Mouse (Mus musculus): ENCODE measurements around the gene Wdr24. TPM values are rescaled to one million over a fixed set of nuclear protein-coding genes. Genes with fewer than 3 reads are reported as not detected.

Gene Wdr24
- polyA plus RNA-seq (2012; ENCODE audit: insufficient read depth, low replicate concordance), result 6.4 and 8.2 TPM in 2 replicates

- Histone ChIP-seq H3K9me3 (no peaks in the 10 kb centered on the region), H3K4me1 (peaks cover 70% of the 10 kb centered on the region), H3K4me3 (replicated peaks) (peak within 1 kb of the TSS; percentile 96), H3K36me3 (replicated peaks; ENCODE audit: low read length) (peaks cover 38% of the 10 kb centered on the region), H3K27me3 (replicated peaks) (peaks cover 31% of the 10 kb centered on the region)
- TF ChIP-seq GATA1 (IDR thresholded peaks at IDR 0.05; ENCODE audit: borderline replicate concordance, low read length), result no peak
- peak; percentile 93 for TF ChIP-seq FLI1 (IDR thresholded peaks at IDR 0.05; ENCODE audit: low read length)
These were observed at the start of gene Wdr24 for GRCm38 (mm10) chr17:25823452-25823851. TSS of gene Wdr24 (plus strand) at chr17:25823627.

- peaks cover 11% of the 10 kb centered on the region for H3K27me3 ChIP-seq (replicated peaks)
- H3K9me3 ChIP-seq, result no peaks in the 10 kb centered on the region
- no peak for TF ChIP-seq GATA1 (IDR thresholded peaks at IDR 0.05; ENCODE audit: borderline replicate concordance, low read length)
- TF ChIP-seq FLI1 (IDR thresholded peaks at IDR 0.05; ENCODE audit: low read length), result no peak
- H3K4me1 ChIP-seq, result peaks cover 29% of the 10 kb centered on the region
- H3K4me3 ChIP-seq (replicated peaks), result peak overlapping the region; percentile 64
- peaks cover 49% of the 10 kb centered on the region for H3K36me3 ChIP-seq (replicated peaks; ENCODE audit: low read length)
These were observed 47.9 kb upstream of the Wdr24 start for GRCm38 (mm10) chr17:25775318-25776062.

- Histone ChIP-seq H3K4me3 (replicated peaks) (no peak overlapping the region), H3K27me3 (replicated peaks) (no peaks in the 10 kb centered on the region), H3K9me3 (no peaks in the 10 kb centered on the region), H3K36me3 (replicated peaks; ENCODE audit: low read length) (peaks cover 73% of the 10 kb centered on the region), H3K4me1 (peaks cover 29% of the 10 kb centered on the region)
- TF ChIP-seq FLI1 (IDR thresholded peaks at IDR 0.05; ENCODE audit: low read length) (no peak), GATA1 (IDR thresholded peaks at IDR 0.05; ENCODE audit: borderline replicate concordance, low read length) (no peak)
These were observed 45.5 kb upstream of the Wdr24 start for GRCm38 (mm10) chr17:25777948-25778347.

GRCm38 (mm10) chr17:25781339-25781738, 42.1 kb upstream of the Wdr24 start:
- Histone ChIP-seq H3K27me3 (replicated peaks) (no peaks in the 10 kb centered on the region), H3K4me3 (replicated peaks) (no peak overlapping the region), H3K36me3 (replicated peaks; ENCODE audit: low read length) (peaks cover 77% of the 10 kb centered on the region), H3K4me1 (peaks cover 32% of the 10 kb centered on the region), H3K9me3 (no peaks in the 10 kb centered on the region)
- TF ChIP-seq GATA1 (IDR thresholded peaks at IDR 0.05; ENCODE audit: borderline replicate concordance, low read length) (no peak), FLI1 (IDR thresholded peaks at IDR 0.05; ENCODE audit: low read length) (no peak)

DNA sequence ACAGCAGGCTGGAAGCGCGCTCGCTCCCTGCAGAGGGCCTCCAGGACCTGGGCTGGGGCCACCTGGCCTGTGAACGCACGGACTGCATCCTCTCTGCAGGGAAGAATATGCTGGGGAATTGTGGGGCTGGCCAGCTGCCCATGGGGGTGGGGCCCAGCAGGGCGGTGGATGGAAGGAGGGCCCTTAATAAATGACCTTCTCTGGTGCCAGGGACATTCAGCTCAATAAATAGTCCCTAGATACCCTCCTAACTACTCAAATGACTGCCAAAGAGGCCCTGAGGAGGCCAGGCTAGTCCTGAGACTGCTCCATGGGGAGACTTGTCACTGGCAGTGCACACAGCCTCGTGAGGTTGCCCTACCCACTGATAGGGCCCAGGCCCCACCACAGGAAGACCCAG, 40.3 kb upstream of the Wdr24 start:
- no peak overlapping the region for H3K4me3 ChIP-seq (replicated peaks)
- no peaks in the 10 kb centered on the region for H3K9me3 ChIP-seq
- H3K27me3 ChIP-seq (replicated peaks), result no peaks in the 10 kb centered on the region
- TF ChIP-seq GATA1 (IDR thresholded peaks at IDR 0.05; ENCODE audit: borderline replicate concordance, low read length) (no peak), FLI1 (IDR thresholded peaks at IDR 0.05; ENCODE audit: low read length) (no peak)
- peaks cover 34% of the 10 kb centered on the region for H3K4me1 ChIP-seq
- peaks cover 71% of the 10 kb centered on the region for H3K36me3 ChIP-seq (replicated peaks; ENCODE audit: low read length)

DNA sequence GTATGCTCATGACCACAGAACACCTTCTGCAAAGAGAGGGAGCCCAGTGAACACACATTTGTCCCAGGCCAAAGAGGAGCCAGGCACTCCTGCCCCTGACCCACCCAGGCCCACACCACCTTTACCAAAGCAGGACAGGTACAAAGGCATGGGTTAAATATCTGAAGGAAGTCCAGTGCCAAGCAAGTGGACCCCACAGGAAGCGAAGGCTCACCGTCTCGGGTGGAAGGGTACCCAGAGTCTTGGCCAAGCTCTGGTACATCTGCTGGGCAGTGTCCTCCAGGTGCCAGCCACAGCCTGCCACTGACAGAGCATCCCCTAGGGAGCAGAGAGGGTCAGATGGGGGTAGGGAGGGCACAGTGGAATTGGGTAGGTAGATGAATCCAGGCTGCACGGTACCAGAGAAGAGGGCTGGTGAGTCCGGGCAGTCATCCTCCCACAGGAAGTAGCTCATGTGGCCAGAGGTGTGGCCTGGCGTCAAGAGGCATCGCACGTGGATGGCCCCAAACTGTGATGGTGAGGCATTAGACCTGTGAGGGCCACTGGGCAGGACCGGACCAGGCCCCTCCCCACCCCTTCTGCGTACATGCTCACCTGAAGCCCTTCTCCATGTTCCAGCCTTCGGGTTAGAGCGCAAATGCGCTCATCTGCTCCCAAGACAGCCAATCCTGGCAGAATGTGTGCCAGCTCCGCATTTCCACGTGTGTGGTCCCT, 39.4 kb upstream of the Wdr24 start:
- H3K4me3 ChIP-seq (replicated peaks), result peak overlapping the region; percentile 98
- TF ChIP-seq FLI1 (IDR thresholded peaks at IDR 0.05; ENCODE audit: low read length) (no peak), GATA1 (IDR thresholded peaks at IDR 0.05; ENCODE audit: borderline replicate concordance, low read length) (no peak)
- H3K9me3 ChIP-seq, result no peaks in the 10 kb centered on the region
- no peaks in the 10 kb centered on the region for H3K27me3 ChIP-seq (replicated peaks)
- H3K4me1 ChIP-seq, result peaks cover 34% of the 10 kb centered on the region
- peaks cover 68% of the 10 kb centered on the region for H3K36me3 ChIP-seq (replicated peaks; ENCODE audit: low read length)

- TF ChIP-seq GATA1 (IDR thresholded peaks at IDR 0.05; ENCODE audit: borderline replicate concordance, low read length), result no peak
- no peak for TF ChIP-seq FLI1 (IDR thresholded peaks at IDR 0.05; ENCODE audit: low read length)
- Histone ChIP-seq H3K4me1 (peaks cover 34% of the 10 kb centered on the region), H3K36me3 (replicated peaks; ENCODE audit: low read length) (peaks cover 65% of the 10 kb centered on the region), H3K27me3 (replicated peaks) (no peaks in the 10 kb centered on the region), H3K4me3 (replicated peaks) (peak within 1 kb of the TSS; percentile 98), H3K9me3 (no peaks in the 10 kb centered on the region)
These were observed 38.1 kb upstream of the Wdr24 start, which contains the start of gene Haghl for GRCm38 (mm10) chr17:25785281-25785745. TSS of gene Haghl (minus strand) at chr17:25785673.

DNA sequence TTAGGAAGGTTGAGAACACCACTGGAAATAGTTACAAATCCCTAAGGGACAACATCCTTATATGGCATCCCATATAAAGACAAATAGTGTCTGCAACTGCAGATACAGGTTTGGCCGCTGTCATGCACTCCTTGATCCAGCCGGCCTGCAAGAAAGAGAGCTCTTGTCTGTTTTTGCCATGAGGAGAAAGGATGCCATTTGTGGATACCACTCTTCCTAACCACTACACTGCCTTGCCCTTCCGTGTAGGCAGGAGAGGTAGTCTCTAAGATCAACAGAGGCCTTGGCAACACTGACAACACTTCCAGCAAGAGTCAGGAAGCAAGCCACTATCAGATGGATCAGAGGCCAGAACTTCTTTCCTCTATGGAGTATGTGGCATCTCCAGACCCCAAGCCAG, 37.1 kb upstream of the Wdr24 start, which contains the start of gene Ccdc78:
Gene Ccdc78 (plus strand): TSS at position 301 of the 400 bp plus-strand sequence.
- no peak for TF ChIP-seq FLI1 (IDR thresholded peaks at IDR 0.05; ENCODE audit: low read length)
- TF ChIP-seq GATA1 (IDR thresholded peaks at IDR 0.05; ENCODE audit: borderline replicate concordance, low read length), result no peak
- peaks cover 3% of the 10 kb centered on the region for H3K27me3 ChIP-seq (replicated peaks)
- no peaks in the 10 kb centered on the region for H3K9me3 ChIP-seq
- H3K4me1 ChIP-seq, result peaks cover 43% of the 10 kb centered on the region
- H3K4me3 ChIP-seq (replicated peaks), result peak within 1 kb of the TSS; percentile 98
- H3K36me3 ChIP-seq (replicated peaks; ENCODE audit: low read length), result peaks cover 62% of the 10 kb centered on the region

GRCm38 (mm10) chr17:25786781-25787504, 36.5 kb upstream of the Wdr24 start:
- Histone ChIP-seq H3K36me3 (replicated peaks; ENCODE audit: low read length) (peaks cover 55% of the 10 kb centered on the region), H3K9me3 (no peaks in the 10 kb centered on the region), H3K4me1 (peaks cover 50% of the 10 kb centered on the region), H3K4me3 (replicated peaks) (no peak overlapping the region), H3K27me3 (replicated peaks) (peaks cover 3% of the 10 kb centered on the region)
- no peak for TF ChIP-seq FLI1 (IDR thresholded peaks at IDR 0.05; ENCODE audit: low read length)
- TF ChIP-seq GATA1 (IDR thresholded peaks at IDR 0.05; ENCODE audit: borderline replicate concordance, low read length), result no peak
